14 mouse cellular contexts compared by ENCODE assay signal in genomic region chr13:59916166-59917044, GRCm38 (mm10).
DNase-seq lines count a peak whose midpoint lies in the region; ATAC-seq and TF ChIP-seq lines count a peak whose summit lies in the region.
"Had no signal": no experiment of that assay in that cellular context is flagged by ENCODE, and none has a peak within 500 bp of the region (broad histone marks: within the 10 kb centered on the region; RNA-seq: fewer than 3 reads in every experiment).

No protein-coding gene starts in this region.

- H3K9me3 ChIP-seq in hindbrain, embryonic 10.5 days, result no peaks in the 10 kb centered on the region
- no peaks in the 10 kb centered on the region for H3K9me3 ChIP-seq in hindbrain, embryonic 12.5 days (replicated peaks)
- no peaks in the 10 kb centered on the region for H3K9me3 ChIP-seq in lung, postnatal 0 days (ENCODE audit: low read length)
- H3K9me3 ChIP-seq in embryonic facial prominence, embryonic 10.5 days, result no peaks in the 10 kb centered on the region
- H3K9me3 ChIP-seq in limb, embryonic 15.5 days, result no peaks in the 10 kb centered on the region
- H3K9me3 ChIP-seq: forebrain, embryonic 12.5 days had no signal

- H3K27me3 ChIP-seq in hindbrain, embryonic 10.5 days (ENCODE audit: insufficient read depth, poor library complexity, severe bottlenecking), result no peaks in the 10 kb centered on the region
- H3K27me3 ChIP-seq in hindbrain, embryonic 12.5 days, result no peaks in the 10 kb centered on the region
- no peaks in the 10 kb centered on the region for H3K27me3 ChIP-seq in lung, postnatal 0 days (replicated peaks; ENCODE audit: insufficient read depth, low read length)
- no peaks in the 10 kb centered on the region for H3K27me3 ChIP-seq in embryonic facial prominence, embryonic 10.5 days (replicated peaks; ENCODE audit: low read depth, poor library complexity, severe bottlenecking)
- no peaks in the 10 kb centered on the region for H3K27me3 ChIP-seq in limb, embryonic 15.5 days
- H3K27me3 ChIP-seq: forebrain, embryonic 12.5 days had no signal

- no peak overlapping the region for H3K4me3 ChIP-seq in hindbrain, embryonic 10.5 days
- H3K4me3 ChIP-seq in hindbrain, embryonic 12.5 days, result no peak overlapping the region
- no peak overlapping the region for H3K4me3 ChIP-seq in lung, postnatal 0 days (ENCODE audit: low read depth, low read length)
- no peak overlapping the region for H3K4me3 ChIP-seq in lung, adult 2 months (replicated peaks; ENCODE audit: extremely low read depth, low read depth, low read length)
- H3K4me3 ChIP-seq in embryonic facial prominence, embryonic 10.5 days, result no peak overlapping the region
- H3K4me3 ChIP-seq in limb, embryonic 15.5 days, result no peak overlapping the region
- H3K4me3 ChIP-seq: forebrain, embryonic 12.5 days had no signal

- no peak for TF ChIP-seq POLR2A in lung, adult 2 months (IDR thresholded peaks at IDR 0.05; ENCODE audit: borderline replicate concordance, extremely low read depth, low read depth, low read length)

- ATAC-seq in hindbrain, embryonic 12.5 days (ENCODE audit: low FRiP score), result no peak
- peak; percentile 68 for ATAC-seq in lung, postnatal 0 days
- ATAC-seq in limb, embryonic 15.5 days (ENCODE audit: insufficient number of reproducible peaks, low FRiP score, low TSS enrichment, low read depth), result no peak

- DNase-seq in hindbrain, embryonic 10.5 days (ENCODE audit: low spot score), result no peak
- peak; percentile 26 for DNase-seq in lung, postnatal 0 days (ENCODE audit: low spot score)
- no peak for DNase-seq in lung, adult 2 months
- DNase-seq in embryonic facial prominence, embryonic 10.5 days (ENCODE audit: low spot score), result no peak
- DNase-seq in thymus, postnatal 25 days, result no peak
- DNase-seq in thymus, postnatal 0 days (ENCODE audit: low spot score), result no peak
- DNase-seq: cerebellum, adult 8-10 months; gastrocnemius, postnatal 10 days; heart, postnatal 36 days; right cerebral cortex, postnatal 25 days had no signal

- peaks cover 18% of the 10 kb centered on the region; the same call in 1 of the 2 replicates for H3K4me1 ChIP-seq in hindbrain, embryonic 10.5 days (replicated peaks)
- H3K4me1 ChIP-seq in hindbrain, embryonic 12.5 days, result peaks cover 10% of the 10 kb centered on the region; the same call in 1 of the 2 replicates
- H3K4me1 ChIP-seq in lung, postnatal 0 days (ENCODE audit: insufficient read depth, low read depth, low read length), result no peaks in the 10 kb centered on the region
- no peaks in the 10 kb centered on the region for H3K4me1 ChIP-seq in lung, adult 2 months (ENCODE audit: control insufficient read depth, insufficient read depth, low read length)
- H3K4me1 ChIP-seq in embryonic facial prominence, embryonic 10.5 days, result peaks cover 11% of the 10 kb centered on the region
- no peaks in the 10 kb centered on the region; the same call in 1 of the 2 replicates for H3K4me1 ChIP-seq in limb, embryonic 15.5 days
- H3K4me1 ChIP-seq: forebrain, embryonic 12.5 days had no signal

- WGBS in hindbrain, embryonic 10.5 days, result 78% methylated on average over 22 of the region's 22 CpGs
- WGBS in hindbrain, embryonic 12.5 days, result 59% methylated on average over 22 of the region's 22 CpGs
- 53% methylated on average over 22 of the region's 22 CpGs for WGBS in lung, postnatal 0 days
- 61% methylated on average over 22 of the region's 22 CpGs for WGBS in lung, adult 2 months
- WGBS in embryonic facial prominence, embryonic 10.5 days, result 82% methylated on average over 22 of the region's 22 CpGs
- 76% methylated on average over 22 of the region's 22 CpGs for WGBS in limb, embryonic 15.5 days

- peak overlapping the region; percentile 29; the same call in 1 of the 2 replicates for H3K27ac ChIP-seq in hindbrain, embryonic 10.5 days
- no peak overlapping the region; the same call in 1 of the 2 replicates for H3K27ac ChIP-seq in hindbrain, embryonic 12.5 days
- no peak overlapping the region for H3K27ac ChIP-seq in lung, postnatal 0 days (ENCODE audit: low read length)
- peak overlapping the region; percentile 30; the same call in 1 of the 2 replicates for H3K27ac ChIP-seq in embryonic facial prominence, embryonic 10.5 days (replicated peaks)
- H3K27ac ChIP-seq in limb, embryonic 15.5 days, result peak overlapping the region; percentile 57
- H3K27ac ChIP-seq: forebrain, embryonic 12.5 days had no signal

- no peaks in the 10 kb centered on the region for H3K36me3 ChIP-seq in hindbrain, embryonic 10.5 days
- no peaks in the 10 kb centered on the region for H3K36me3 ChIP-seq in hindbrain, embryonic 12.5 days
- H3K36me3 ChIP-seq in lung, postnatal 0 days (ENCODE audit: insufficient read depth, low read length), result no peaks in the 10 kb centered on the region
- H3K36me3 ChIP-seq in embryonic facial prominence, embryonic 10.5 days (replicated peaks), result no peaks in the 10 kb centered on the region
- no peaks in the 10 kb centered on the region for H3K36me3 ChIP-seq in limb, embryonic 15.5 days
- H3K36me3 ChIP-seq: forebrain, embryonic 12.5 days; G1E had no signal

- H3K4me2 ChIP-seq in hindbrain, embryonic 12.5 days (replicated peaks), result no peak overlapping the region
- H3K4me2 ChIP-seq in lung, postnatal 0 days (replicated peaks; ENCODE audit: low read depth, low read length), result no peak overlapping the region
- no peak overlapping the region for H3K4me2 ChIP-seq in limb, embryonic 15.5 days
- H3K4me2 ChIP-seq: forebrain, embryonic 12.5 days had no signal

- no peak for TF ChIP-seq CTCF in lung, postnatal 0 days (IDR thresholded peaks at IDR 0.05)
- TF ChIP-seq CTCF in lung, adult 2 months (IDR thresholded peaks at IDR 0.05; ENCODE audit: insufficient read depth, low read length), result no peak

- H3K9ac ChIP-seq in hindbrain, embryonic 12.5 days, result no peak overlapping the region
- no peak overlapping the region for H3K9ac ChIP-seq in lung, postnatal 0 days (replicated peaks; ENCODE audit: low read depth)
- no peak overlapping the region for H3K9ac ChIP-seq in limb, embryonic 15.5 days
- H3K9ac ChIP-seq: forebrain, embryonic 12.5 days had no signal

- TF ChIP-seq EP300 in lung, postnatal 0 days (IDR thresholded peaks at IDR 0.05), result peak; percentile 44; the same call in 1 of the 2 replicates

Comparison
In these comparisons a context has a peak if more than half of its experiments do, and no peak if none do; other contexts are left out.
1. H3K27ac ChIP-seq: peak in hindbrain, embryonic 10.5 days (single experiment), embryonic facial prominence, embryonic 10.5 days (single experiment) and limb, embryonic 15.5 days (single experiment); none in hindbrain, embryonic 12.5 days (single experiment) and lung, postnatal 0 days (single experiment).